11 mouse cellular contexts compared by ENCODE assay signal in the genomic region with DNA sequence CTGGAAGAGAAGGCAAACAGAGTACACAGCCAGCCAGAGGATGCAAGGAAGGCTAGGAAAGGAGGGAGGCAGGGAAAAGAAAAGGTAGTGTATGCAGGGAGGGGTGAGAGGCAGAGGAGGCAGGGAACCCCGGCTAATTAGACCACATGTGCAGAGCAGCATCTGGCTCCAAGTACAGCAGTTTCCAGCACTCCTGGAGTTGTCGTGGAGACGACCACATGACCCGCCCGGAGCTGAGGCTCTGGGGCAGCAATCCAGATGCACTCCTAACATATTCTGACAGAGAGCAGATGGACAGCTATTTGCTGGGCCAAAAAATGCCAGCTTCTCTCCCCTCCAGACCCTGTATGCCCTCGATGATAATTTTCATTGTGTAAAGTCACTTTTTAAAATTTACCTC.
A peak's percentile ranks its signal among the peaks of the same experiment; 100 is the strongest.
DNase-seq lines count a peak whose midpoint lies in the region; ATAC-seq lines count a peak whose summit lies in the region.
"Had no signal": no experiment of that assay in that cellular context is flagged by ENCODE, and none has a peak within 500 bp of the region (broad histone marks: within the 10 kb centered on the region; RNA-seq: fewer than 3 reads in every experiment).

No protein-coding gene starts in this region.

- H3K9ac ChIP-seq in midbrain, embryonic 11.5 days (ENCODE audit: low read length), result no peak overlapping the region

- no peak overlapping the region for H3K4me2 ChIP-seq in midbrain, embryonic 11.5 days

- no peak overlapping the region for H3K4me3 ChIP-seq in midbrain, embryonic 11.5 days (ENCODE audit: low read depth, low read length)
- H3K4me3 ChIP-seq: megakaryocyte, embryonic 14.5 days had no signal

- ATAC-seq in midbrain, embryonic 11.5 days (ENCODE audit: low FRiP score), result peak; percentile 30; the same call in 1 of the 2 replicates
- no peak for ATAC-seq in granulocyte monocyte progenitor cell, adult 5-6 weeks (replicated peaks; ENCODE audit: poor library complexity, severe bottlenecking)

- no peaks in the 10 kb centered on the region for H3K36me3 ChIP-seq in midbrain, embryonic 11.5 days (ENCODE audit: control insufficient read depth, insufficient read depth, low read length)

- no peak overlapping the region for H3K27ac ChIP-seq in midbrain, embryonic 11.5 days (ENCODE audit: low read depth, low read length)

- H3K27me3 ChIP-seq in midbrain, embryonic 11.5 days (ENCODE audit: control insufficient read depth, insufficient read depth, low read length), result no peaks in the 10 kb centered on the region
- H3K27me3 ChIP-seq: megakaryocyte, embryonic 14.5 days had no signal

- WGBS in midbrain, embryonic 11.5 days, result 52% methylated on average over 6 of the region's 6 CpGs

- peak; percentile 7 for DNase-seq in adrenal gland, adult 8-10 months
- no peak for DNase-seq in adrenal gland, postnatal 4 days (ENCODE audit: low spot score in 2 of 2)
- DNase-seq in NIH3T3 (ENCODE audit: low read depth), result peak; percentile 42
- peak; percentile 77 for DNase-seq in forelimb bud, embryonic 11.5 days (ENCODE audit: low read depth, low spot score)
- no peak for DNase-seq in midbrain, embryonic 11.5 days (ENCODE audit: low spot score, missing footprints)
- DNase-seq in liver, result no peak
- no peak for DNase-seq in frontal cortex, postnatal 25 days (ENCODE audit: low spot score in 2 of 2)
- DNase-seq: gastrocnemius, postnatal 10 days; thymus, postnatal 36 days had no signal

- H3K9me3 ChIP-seq in midbrain, embryonic 11.5 days (ENCODE audit: control insufficient read depth, low read length), result no peaks in the 10 kb centered on the region
- H3K9me3 ChIP-seq: megakaryocyte, embryonic 14.5 days had no signal

- H3K4me1 ChIP-seq in midbrain, embryonic 11.5 days (ENCODE audit: control insufficient read depth, insufficient read depth, low read length), result peaks cover 4% of the 10 kb centered on the region; the same call in 1 of the 2 replicates

Comparison
In these comparisons a context has a peak if more than half of its experiments do, and no peak if none do; other contexts are left out.
1. DNase-seq: peak in adrenal gland, adult 8-10 months (single experiment), NIH3T3 (single experiment) and forelimb bud, embryonic 11.5 days (single experiment); none in adrenal gland, postnatal 4 days (0 of 2), midbrain, embryonic 11.5 days (single experiment), liver (single experiment) and frontal cortex, postnatal 25 days (0 of 2).